Mouse (Mus musculus) liver (tissue): ENCODE measurements around the gene Tubgcp2.

Source experiments
- DNase-seq: peaks from one replicate; pipeline ENCODE4 v3.0.0-alpha.2; 2020; ENCODE audit warnings: mixed read lengths

Gene Tubgcp2

DNA sequence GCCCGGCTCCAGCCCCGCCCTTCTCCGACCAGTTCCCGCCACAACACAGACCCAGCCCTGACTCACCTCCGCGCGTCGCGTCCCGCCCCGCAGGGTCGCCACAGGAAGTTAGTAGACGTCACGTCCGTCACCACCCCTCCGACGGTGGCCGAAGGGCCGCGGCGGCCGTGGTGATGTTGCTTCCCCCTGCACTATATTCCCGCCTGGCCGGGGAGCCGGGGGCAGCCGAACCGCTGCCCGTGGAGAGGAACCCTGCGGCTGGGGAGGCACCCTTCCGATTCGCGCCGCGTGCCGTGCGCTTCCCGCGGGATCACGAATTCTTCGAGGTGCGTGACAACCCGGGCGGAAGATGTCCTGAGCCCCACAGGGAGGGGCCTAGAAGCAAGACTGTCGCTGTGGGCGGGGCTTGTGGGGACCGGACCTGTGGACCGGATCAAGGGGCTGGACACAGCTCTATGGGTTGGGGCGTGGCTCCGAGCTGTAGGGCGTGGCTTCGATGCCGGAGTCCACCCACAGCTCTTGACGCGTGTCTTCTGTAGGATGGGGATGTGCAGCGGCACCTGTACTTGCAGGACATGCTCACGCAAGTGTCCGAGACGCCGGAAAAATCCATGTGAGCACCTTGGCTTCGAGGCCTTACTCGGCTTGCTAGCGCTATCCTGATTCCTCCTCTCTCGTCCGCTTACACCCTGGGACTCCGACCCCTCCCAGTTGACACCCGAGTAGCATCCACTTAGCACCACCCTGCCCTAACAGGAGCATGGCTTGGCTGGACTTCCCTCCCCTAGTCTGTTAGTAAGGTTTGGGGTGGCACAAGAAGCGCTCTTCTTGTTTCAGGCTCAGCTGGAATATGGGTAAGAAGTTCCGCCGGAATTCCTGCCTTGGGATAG lies at the start of gene Tubgcp2, which contains the start of gene Zfp511:
Tubgcp2 (minus strand) TSS at position 389 of the 890 bp plus-strand sequence.
Zfp511 (plus strand) TSS at position 111 of the 890 bp plus-strand sequence.
- peak; percentile 99 for DNase-seq

GRCm38 (mm10) chr7:140082242-140082678 lies 45.8 kb upstream of the Tubgcp2 start, which contains the start of gene Caly:
Gene Caly (minus strand): TSS chr7:140082548.
- DNase-seq: peak; percentile 27

DNA sequence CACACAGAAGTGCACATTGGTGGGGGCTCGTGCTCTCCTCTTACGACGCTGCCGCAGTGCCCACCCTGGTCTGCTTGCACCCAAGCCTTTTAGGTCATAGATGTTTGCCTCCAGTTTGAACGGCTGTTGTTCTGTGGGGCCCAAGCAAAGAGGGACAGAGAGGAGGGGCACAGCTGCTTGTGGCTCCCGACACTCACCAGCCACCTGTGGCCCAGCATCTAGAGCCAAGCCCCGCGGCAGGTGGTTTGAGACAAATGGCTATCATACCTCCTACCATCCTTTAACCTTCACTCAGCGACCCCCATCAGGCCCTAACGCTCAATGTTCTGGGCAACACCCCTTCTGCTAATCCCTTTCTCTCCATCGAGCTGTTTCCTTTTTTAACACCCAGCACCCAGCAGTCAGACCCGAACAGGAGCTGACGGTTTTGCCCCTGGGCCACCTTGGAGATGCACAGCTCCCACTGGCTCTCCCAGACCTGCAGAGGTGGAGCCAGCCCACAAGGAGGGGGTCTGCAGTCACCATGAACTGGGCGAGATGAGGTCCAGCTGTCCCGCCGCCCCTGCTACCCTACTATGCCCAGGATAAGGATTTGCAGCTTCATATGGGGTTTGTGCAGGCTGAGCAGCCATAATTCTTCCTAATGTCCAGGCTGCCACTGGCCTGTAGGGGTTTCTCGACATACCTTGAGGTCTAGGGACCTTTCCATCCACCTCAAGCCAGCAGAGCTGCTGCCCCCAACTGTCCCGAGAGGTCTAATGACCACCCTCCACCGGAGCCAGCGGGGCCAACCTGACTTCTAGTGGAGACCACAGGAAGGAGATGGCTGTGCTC lies 45.2 kb upstream of the Tubgcp2 start:
- no peak for DNase-seq

DNA sequence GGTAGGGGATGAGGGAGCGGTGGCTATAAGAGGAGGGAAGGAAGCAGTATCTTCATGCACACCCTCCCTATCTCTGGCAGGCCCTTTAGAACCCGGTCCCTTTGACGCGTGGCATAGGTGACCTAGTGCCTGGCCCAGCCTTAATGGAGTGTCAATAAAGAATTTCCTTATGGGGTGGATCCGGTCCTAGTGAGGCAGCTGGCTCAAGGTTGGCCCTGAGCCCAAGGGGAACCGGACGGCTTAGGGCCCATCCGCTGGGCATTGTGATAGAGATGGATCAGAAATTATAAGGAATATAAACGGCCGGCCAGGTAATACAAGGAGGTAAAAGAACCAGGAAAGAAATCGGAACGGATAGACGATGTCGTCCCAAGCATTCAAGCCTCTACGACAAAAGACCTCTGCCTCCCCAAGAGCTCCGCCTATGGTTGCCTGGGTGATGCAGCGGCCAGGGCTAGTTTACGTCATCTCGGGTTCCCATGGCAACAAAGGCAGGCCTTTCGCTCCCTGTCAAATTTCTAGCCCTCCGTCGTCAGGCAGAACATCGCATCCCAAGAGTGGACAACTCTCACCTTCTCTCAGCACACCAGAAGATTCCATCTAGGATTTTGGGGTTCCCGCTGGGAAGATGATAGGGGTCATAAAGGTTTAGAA lies 44.2 kb upstream of the Tubgcp2 start:
- DNase-seq: peak; percentile 51

- DNase-seq: peak; percentile 68
Observed at GRCm38 (mm10) chr7:140078711-140079110, 42.2 kb upstream of the Tubgcp2 start.

DNA sequence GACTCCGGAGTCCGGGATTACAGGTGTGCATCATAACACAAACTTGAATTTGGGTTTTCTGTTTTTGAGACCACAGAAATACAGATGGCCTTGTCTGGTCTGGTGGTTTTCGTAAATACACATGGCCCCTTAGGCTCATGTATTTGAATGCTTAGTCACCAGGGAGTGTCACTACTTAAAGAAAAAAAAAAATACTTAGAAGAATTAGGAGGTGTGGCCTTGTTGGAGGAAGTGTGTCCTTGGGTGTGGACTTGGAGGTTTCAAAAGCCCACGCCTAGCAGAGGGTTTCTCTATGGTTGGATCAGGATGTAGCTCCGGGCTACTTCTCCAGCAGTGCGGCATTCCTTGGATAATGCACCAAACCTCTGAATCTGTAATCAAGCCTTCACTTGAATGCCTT lies 41.2 kb upstream of the Tubgcp2 start:
- no peak for DNase-seq

DNA sequence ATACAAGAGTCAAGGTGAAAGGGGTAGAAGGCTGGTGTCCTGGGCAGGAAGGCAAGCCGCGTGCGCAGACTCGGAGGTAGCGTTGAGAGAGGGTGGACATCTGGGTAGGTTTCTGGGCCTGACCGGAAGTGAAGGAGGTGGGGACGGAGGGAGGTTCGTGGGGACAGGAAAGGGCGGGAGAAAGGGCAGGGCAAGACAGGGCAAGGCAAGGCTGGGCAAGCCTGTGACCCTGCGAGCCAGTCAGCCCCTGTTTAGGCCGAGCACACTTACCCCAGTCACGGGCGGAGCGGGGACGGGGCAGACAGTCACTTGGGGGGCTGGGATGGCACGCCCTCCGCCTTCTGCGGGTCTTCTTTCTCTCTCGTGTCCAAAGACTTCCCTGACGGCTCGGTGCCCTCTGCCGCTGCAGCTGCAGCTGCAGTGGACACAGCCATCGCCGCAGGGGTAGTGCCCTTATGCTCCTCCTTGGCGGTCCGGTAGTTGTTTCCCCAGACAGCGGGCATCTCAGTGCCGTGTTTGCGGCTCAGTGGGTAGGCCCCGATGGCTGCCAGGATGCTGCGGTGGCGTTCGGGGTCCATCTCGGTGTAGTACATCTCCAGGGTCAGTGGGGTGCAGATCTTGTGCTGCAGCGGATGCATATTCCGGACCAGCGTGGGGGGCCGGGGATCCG lies 33.7 kb upstream of the Tubgcp2 start:
- DNase-seq: no peak

- DNase-seq: no peak
Observed at GRCm38 (mm10) chr7:140067397-140067796, 30.9 kb upstream of the Tubgcp2 start.

- peak; percentile 67 for DNase-seq
Observed at GRCm38 (mm10) chr7:140063092-140063491, 26.6 kb upstream of the Tubgcp2 start.

GRCm38 (mm10) chr7:140062307-140062706 lies 25.8 kb upstream of the Tubgcp2 start:
- DNase-seq: no peak

DNA sequence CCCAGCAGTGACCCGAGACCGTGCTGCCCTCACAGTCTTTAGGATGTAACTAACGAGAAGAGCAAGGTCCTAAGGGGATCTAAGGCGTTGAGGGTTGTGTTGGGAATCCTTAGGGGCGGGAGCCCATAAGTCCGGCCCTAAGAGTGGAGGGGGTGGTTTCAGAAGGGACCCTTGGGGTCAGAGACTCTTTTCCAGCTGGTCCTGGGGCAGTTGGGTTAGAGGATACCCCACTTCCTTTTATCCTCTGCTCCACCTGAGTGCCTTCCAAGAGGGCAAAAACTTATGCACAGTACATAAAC lies 25.3 kb upstream of the Tubgcp2 start:
- DNase-seq: no peak

GRCm38 (mm10) chr7:140060936-140061831 lies 24.7 kb upstream of the Tubgcp2 start:
- DNase-seq: no peak

- DNase-seq: no peak
Observed at GRCm38 (mm10) chr7:140059601-140060000, 23.1 kb upstream of the Tubgcp2 start.

GRCm38 (mm10) chr7:140058528-140058927 lies 22.1 kb upstream of the Tubgcp2 start:
- no peak for DNase-seq

- no peak for DNase-seq
Observed at GRCm38 (mm10) chr7:140057413-140058407, 21.2 kb upstream of the Tubgcp2 start.

GRCm38 (mm10) chr7:140054124-140054523 lies 17.7 kb upstream of the Tubgcp2 start:
- no peak for DNase-seq

- no peak for DNase-seq
Observed at GRCm38 (mm10) chr7:140049115-140049689, 12.7 kb upstream of the Tubgcp2 start.

- DNase-seq: no peak
Observed at GRCm38 (mm10) chr7:140048361-140049114, 12.1 kb upstream of the Tubgcp2 start, which contains the start of gene Msx3. Gene Msx3 (minus strand): TSS chr7:140049089.

GRCm38 (mm10) chr7:140047811-140048311 lies 11.4 kb upstream of the Tubgcp2 start:
- DNase-seq: no peak
